Mouse (Mus musculus): ENCODE data around the gene Slc4a1ap. TPM values are rescaled to one million over a fixed set of nuclear protein-coding genes. Genes with fewer than 3 reads are reported as not detected.
A peak's percentile ranks its signal among the peaks of the same experiment; 100 is the strongest.

Slc4a1ap gene
- polyA plus RNA-seq, 1 experiment: 15.9 TPM

DNA sequence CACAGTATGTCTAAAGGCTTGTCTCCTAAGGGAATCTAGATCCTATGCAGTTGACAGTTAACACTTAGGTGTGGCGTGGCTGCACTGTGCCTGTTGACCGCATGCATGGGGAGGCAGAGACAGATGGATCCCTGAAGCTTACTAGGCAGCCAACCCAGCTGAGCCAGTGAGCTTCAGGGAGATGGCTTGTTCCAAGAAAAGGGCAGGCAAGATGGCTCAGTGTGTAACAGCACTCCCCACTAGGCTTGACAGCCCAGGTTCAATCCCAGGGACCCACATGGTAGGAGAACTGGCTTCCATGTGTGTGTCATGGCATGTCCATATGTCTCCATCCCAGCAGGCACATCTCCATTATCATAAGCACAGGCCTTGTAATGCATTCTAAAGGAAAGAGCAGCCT, 33.6 kb downstream of the Slc4a1ap start:
- H3K36me3 ChIP-seq (ENCODE audit: control insufficient read depth, insufficient read depth): peaks cover 12% of the 10 kb centered on the region
- no peak for TF ChIP-seq POLR2AphosphoS2 (IDR thresholded peaks at IDR 0.05; ENCODE audit: insufficient read length, low read depth)
- TF ChIP-seq TCF3 (IDR thresholded peaks at IDR 0.05; ENCODE audit: insufficient read length, low read depth): no peak
- TF ChIP-seq CEBPB (IDR thresholded peaks at IDR 0.05; ENCODE audit: insufficient read depth, poor library complexity, severe bottlenecking): no peak
- TF ChIP-seq MAX (IDR thresholded peaks at IDR 0.05; ENCODE audit: low read depth): no peak
- no peak for TF ChIP-seq MYOG (IDR thresholded peaks at IDR 0.05; ENCODE audit: control insufficient read depth in 1 of 3, insufficient read depth in 1 of 3, insufficient read length in 2 of 3, low read depth in 2 of 3)
- TF ChIP-seq POLR2A (IDR thresholded peaks at IDR 0.05; ENCODE audit: insufficient read length, low read depth): no peak
- no peak for TF ChIP-seq MYOD1 (IDR thresholded peaks at IDR 0.05; ENCODE audit: control insufficient read depth in 1 of 3, insufficient read length in 2 of 3, low read depth in 2 of 3)
- TF ChIP-seq TCF12 (IDR thresholded peaks at IDR 0.05; ENCODE audit: insufficient read depth, poor library complexity, severe bottlenecking): no peak
- TF ChIP-seq E2F4 (IDR thresholded peaks at IDR 0.05; ENCODE audit: insufficient read depth): no peak
- no peak for TF ChIP-seq USF1 (IDR thresholded peaks at IDR 0.05; ENCODE audit: low read depth)
- TF ChIP-seq SRF (IDR thresholded peaks at IDR 0.05; ENCODE audit: control insufficient read depth, insufficient read length, low read depth): no peak
- no peak for TF ChIP-seq REST (IDR thresholded peaks at IDR 0.05; ENCODE audit: insufficient read depth, insufficient read length)

DNA sequence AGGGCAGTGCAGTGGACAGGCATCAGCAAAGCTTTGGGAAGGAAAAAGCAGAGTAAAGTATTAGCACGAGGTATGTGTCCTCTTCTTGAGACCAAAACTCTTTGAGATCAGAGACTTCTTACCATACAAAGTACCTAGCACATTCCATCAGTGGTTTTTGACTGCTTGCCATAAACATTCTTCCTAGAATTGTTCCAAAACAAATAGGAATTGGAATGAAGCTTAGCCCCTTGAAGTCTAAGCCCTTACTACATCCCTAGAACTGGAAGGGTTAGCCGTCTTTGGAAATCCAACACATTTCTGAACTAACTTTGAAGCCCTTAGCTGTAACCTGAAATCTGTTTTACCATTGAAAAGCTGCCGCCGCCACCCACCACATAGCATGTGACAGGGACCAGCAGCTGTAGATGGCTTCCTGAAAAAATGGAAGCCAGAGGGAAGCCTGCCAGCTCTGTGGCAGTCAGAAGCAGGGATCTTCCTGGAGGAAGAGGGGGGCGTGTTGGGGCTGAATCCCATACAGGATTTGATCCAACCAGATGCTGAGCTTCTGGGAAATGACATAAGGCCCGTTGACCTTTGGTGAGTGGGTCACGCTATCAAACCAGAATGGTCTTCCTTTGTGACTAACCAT, 35.4 kb downstream of the Slc4a1ap start:
- Histone ChIP-seq H3K4me3 (no peak overlapping the region), H3K4me2 (ENCODE audit: low read depth) (no peak overlapping the region), H3ac (ENCODE audit: control insufficient read depth, insufficient read length) (no peak overlapping the region), H3K79me2 (ENCODE audit: control insufficient read depth, insufficient read depth) (no peaks in the 10 kb centered on the region), H3K36me3 (ENCODE audit: control insufficient read depth, insufficient read depth) (no peaks in the 10 kb centered on the region), H3K27me3 (ENCODE audit: control insufficient read depth, insufficient read depth, insufficient read length) (no peaks in the 10 kb centered on the region)
- TF ChIP-seq MYOD1 (IDR thresholded peaks at IDR 0.05; ENCODE audit: control insufficient read depth in 1 of 3, insufficient read length in 2 of 3, low read depth in 2 of 3): peak; percentile 35 to 68 (median 65)
- no peak for TF ChIP-seq TCF12 (IDR thresholded peaks at IDR 0.05; ENCODE audit: insufficient read depth, poor library complexity, severe bottlenecking)
- peak in 1 of 3 experiments; percentile 43 for TF ChIP-seq MYOG (IDR thresholded peaks at IDR 0.05; ENCODE audit: control insufficient read depth in 1 of 3, insufficient read depth in 1 of 3, insufficient read length in 2 of 3, low read depth in 2 of 3)

More for the DNA sequence above, 33.6 kb downstream of the Slc4a1ap start:
- Histone ChIP-seq H3K4me2 (ENCODE audit: low read depth) (no peak overlapping the region), H3K79me2 (ENCODE audit: control insufficient read depth, insufficient read depth) (no peaks in the 10 kb centered on the region), H3ac (ENCODE audit: control insufficient read depth, insufficient read length) (no peak overlapping the region), H3K27me3 (ENCODE audit: control insufficient read depth, insufficient read depth, insufficient read length) (no peaks in the 10 kb centered on the region), H3K4me3 (no peak overlapping the region)

DNA sequence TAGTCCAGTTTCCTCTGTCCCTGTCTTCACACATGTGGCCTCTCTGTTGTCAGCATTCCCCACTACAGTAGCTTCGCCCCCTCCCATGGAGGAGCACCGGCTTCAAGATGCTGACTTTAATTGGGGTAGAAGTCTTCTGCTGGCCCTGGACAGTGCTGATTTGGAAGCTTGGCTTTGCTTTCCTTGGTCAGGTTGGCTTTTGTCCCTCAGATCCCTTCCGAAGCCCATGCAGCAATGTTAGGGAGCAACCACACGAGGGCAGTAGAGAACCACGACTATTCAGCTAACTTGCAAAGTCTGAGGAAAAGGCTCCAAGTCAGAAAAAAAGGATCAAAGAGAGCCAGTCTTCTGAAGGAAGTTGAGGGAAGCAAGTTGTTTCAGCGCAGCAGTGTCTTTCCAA, 36.7 kb downstream of the Slc4a1ap start:
- no peaks in the 10 kb centered on the region for H3K36me3 ChIP-seq (ENCODE audit: control insufficient read depth, insufficient read depth)
- TF ChIP-seq MYOD1 (IDR thresholded peaks at IDR 0.05; ENCODE audit: control insufficient read depth in 1 of 3, insufficient read length in 2 of 3, low read depth in 2 of 3) (no peak), TCF3 (IDR thresholded peaks at IDR 0.05; ENCODE audit: insufficient read length, low read depth) (no peak), E2F4 (IDR thresholded peaks at IDR 0.05; ENCODE audit: insufficient read depth) (no peak), MAX (IDR thresholded peaks at IDR 0.05; ENCODE audit: low read depth) (no peak), CEBPB (IDR thresholded peaks at IDR 0.05; ENCODE audit: insufficient read depth, poor library complexity, severe bottlenecking) (no peak), POLR2AphosphoS2 (IDR thresholded peaks at IDR 0.05; ENCODE audit: insufficient read length, low read depth) (no peak), REST (IDR thresholded peaks at IDR 0.05; ENCODE audit: insufficient read depth, insufficient read length) (no peak), SRF (IDR thresholded peaks at IDR 0.05; ENCODE audit: control insufficient read depth, insufficient read length, low read depth) (no peak), POLR2A (IDR thresholded peaks at IDR 0.05; ENCODE audit: insufficient read length, low read depth) (no peak), USF1 (IDR thresholded peaks at IDR 0.05; ENCODE audit: low read depth) (no peak), TCF12 (IDR thresholded peaks at IDR 0.05; ENCODE audit: insufficient read depth, poor library complexity, severe bottlenecking) (no peak), MYOG (IDR thresholded peaks at IDR 0.05; ENCODE audit: control insufficient read depth in 1 of 3, insufficient read depth in 1 of 3, insufficient read length in 2 of 3, low read depth in 2 of 3) (no peak)
- no peak overlapping the region for H3ac ChIP-seq (ENCODE audit: control insufficient read depth, insufficient read length)
- no peaks in the 10 kb centered on the region for H3K27me3 ChIP-seq (ENCODE audit: control insufficient read depth, insufficient read depth, insufficient read length)
- peak overlapping the region; percentile 24 for H3K4me2 ChIP-seq (ENCODE audit: low read depth)
- no peak overlapping the region for H3K4me3 ChIP-seq
- no peaks in the 10 kb centered on the region for H3K79me2 ChIP-seq (ENCODE audit: control insufficient read depth, insufficient read depth)

DNA sequence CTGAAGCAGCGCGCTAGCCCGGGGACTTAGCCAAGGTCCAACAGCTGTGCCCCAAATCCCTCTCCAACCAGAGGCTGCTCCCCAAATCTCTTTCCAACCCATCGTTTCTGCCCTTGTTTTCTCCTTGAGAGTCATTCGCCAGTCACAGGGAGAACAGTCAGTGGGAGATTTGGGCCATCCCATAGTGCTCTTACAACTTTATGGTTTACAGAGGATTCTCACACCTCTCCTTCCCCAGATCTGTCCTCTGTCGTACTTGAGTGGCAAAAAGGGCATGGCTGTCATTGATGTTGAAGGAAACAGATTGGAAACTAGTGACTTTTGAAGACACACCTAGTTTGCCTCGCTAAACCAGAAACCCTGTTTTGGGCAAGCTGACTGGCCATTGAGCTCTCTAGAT, 37.1 kb downstream of the Slc4a1ap start:
- no peak overlapping the region for H3K4me3 ChIP-seq
- H3K4me2 ChIP-seq (ENCODE audit: low read depth): peak overlapping the region; percentile 24
- H3K79me2 ChIP-seq (ENCODE audit: control insufficient read depth, insufficient read depth): no peaks in the 10 kb centered on the region
- no peaks in the 10 kb centered on the region for H3K36me3 ChIP-seq (ENCODE audit: control insufficient read depth, insufficient read depth)
- H3ac ChIP-seq (ENCODE audit: control insufficient read depth, insufficient read length): no peak overlapping the region
- no peak for TF ChIP-seq POLR2AphosphoS2 (IDR thresholded peaks at IDR 0.05; ENCODE audit: insufficient read length, low read depth)
- no peak for TF ChIP-seq POLR2A (IDR thresholded peaks at IDR 0.05; ENCODE audit: insufficient read length, low read depth)
- TF ChIP-seq REST (IDR thresholded peaks at IDR 0.05; ENCODE audit: insufficient read depth, insufficient read length): no peak
- no peak for TF ChIP-seq MYOD1 (IDR thresholded peaks at IDR 0.05; ENCODE audit: control insufficient read depth in 1 of 3, insufficient read length in 2 of 3, low read depth in 2 of 3)
- TF ChIP-seq CEBPB (IDR thresholded peaks at IDR 0.05; ENCODE audit: insufficient read depth, poor library complexity, severe bottlenecking): no peak
- TF ChIP-seq MAX (IDR thresholded peaks at IDR 0.05; ENCODE audit: low read depth): no peak
- TF ChIP-seq E2F4 (IDR thresholded peaks at IDR 0.05; ENCODE audit: insufficient read depth): no peak
- no peak for TF ChIP-seq USF1 (IDR thresholded peaks at IDR 0.05; ENCODE audit: low read depth)
- TF ChIP-seq TCF12 (IDR thresholded peaks at IDR 0.05; ENCODE audit: insufficient read depth, poor library complexity, severe bottlenecking): no peak
- no peak for TF ChIP-seq SRF (IDR thresholded peaks at IDR 0.05; ENCODE audit: control insufficient read depth, insufficient read length, low read depth)
- TF ChIP-seq MYOG (IDR thresholded peaks at IDR 0.05; ENCODE audit: control insufficient read depth in 1 of 3, insufficient read depth in 1 of 3, insufficient read length in 2 of 3, low read depth in 2 of 3): no peak
- no peak for TF ChIP-seq TCF3 (IDR thresholded peaks at IDR 0.05; ENCODE audit: insufficient read length, low read depth)
- no peaks in the 10 kb centered on the region for H3K27me3 ChIP-seq (ENCODE audit: control insufficient read depth, insufficient read depth, insufficient read length)

Measured in myocyte (in vitro differentiated cells).